Mouse (Mus musculus) E14TG2a.4 (cell line): ENCODE data around the gene Oas1e.

ENCODE experiments used
- CTCF ChIP-seq: conservative IDR thresholded peaks from 2 replicates; pipeline ENCODE4 v1.5.1; 2014; ENCODE audit warnings: low read length
- POU5F1 ChIP-seq: IDR thresholded peaks from 2 replicates; pipeline ENCODE4 v1.6.1; 2014; ENCODE audit warnings: low read length, borderline replicate concordance

GRCm38 (mm10) chr5:120778941-120779340, 16.4 kb downstream of the Oas1e start:
- TF ChIP-seq CTCF, result no peak
- no peak for TF ChIP-seq POU5F1
